Mouse (Mus musculus): ENCODE measurements around the gene Pde4c.

GRCm38 (mm10) chr8:70675336-70675735 lies 48.2 kb upstream of the Pde4c start:
- TF ChIP-seq POLR2A (IDR thresholded peaks at IDR 0.05; ENCODE audit: extremely low read depth, insufficient read depth, low read length): no peak
- TF ChIP-seq CTCF (IDR thresholded peaks at IDR 0.05; ENCODE audit: low read depth, low read length): no peak
